Mouse (Mus musculus): Measurements from ENCODE around the gene Dedd. TPM values are rescaled to one million over a fixed set of nuclear protein-coding genes. Genes with fewer than 3 reads are reported as not detected.

Dedd gene
- polyA plus RNA-seq, 1 experiment from 2014 or later, result 52.9 TPM

Other genes starting within 250 kb of the Dedd start
- gene Cfap126, start 215.2 kb upstream of the Dedd start, polyA plus RNA-seq (2015; fragmentation: Nextera tagmentation; extraction: Ambion mirVana), result 6.5 and 9.0 TPM in 2 replicates
- gene Sdhc, start 178.5 kb upstream of the Dedd start, polyA plus RNA-seq (2015; fragmentation: Nextera tagmentation; extraction: Ambion mirVana), result 286 and 289 TPM in 2 replicates
- 0.24 and 0.37 TPM in 2 replicates for gene Mpz, start 178.4 kb upstream of the Dedd start, polyA plus RNA-seq (2015; fragmentation: Nextera tagmentation; extraction: Ambion mirVana)
- 17.9 and 19.4 TPM in 2 replicates for gene Pcp4l1, start 132.9 kb upstream of the Dedd start, polyA plus RNA-seq (2015; fragmentation: Nextera tagmentation; extraction: Ambion mirVana)
- 0.23 and 0.34 TPM in 2 replicates for gene Nr1i3, start 115.2 kb upstream of the Dedd start, polyA plus RNA-seq (2015; fragmentation: Nextera tagmentation; extraction: Ambion mirVana)
- 48.1 and 56.5 TPM in 2 replicates for gene Tomm40l, start 106.6 kb upstream of the Dedd start, polyA plus RNA-seq (2015; fragmentation: Nextera tagmentation; extraction: Ambion mirVana)
- gene Apoa2, start 104.1 kb upstream of the Dedd start, polyA plus RNA-seq (2015; fragmentation: Nextera tagmentation; extraction: Ambion mirVana), result 3.4 and 11.6 TPM in 2 replicates
- gene Fcer1g, start 94.8 kb upstream of the Dedd start, polyA plus RNA-seq (2015; fragmentation: Nextera tagmentation; extraction: Ambion mirVana), result 27.3 and 33.2 TPM in 2 replicates
- gene Adamts4, start 78.7 kb upstream of the Dedd start, polyA plus RNA-seq (2015; fragmentation: Nextera tagmentation; extraction: Ambion mirVana), result 7.0 and 7.1 TPM in 2 replicates
- 229 and 238 TPM in 2 replicates for gene Ndufs2, start 77.8 kb upstream of the Dedd start, polyA plus RNA-seq (2015; fragmentation: Nextera tagmentation; extraction: Ambion mirVana)
- gene B4galt3, start 58.8 kb upstream of the Dedd start, polyA plus RNA-seq (2015; fragmentation: Nextera tagmentation; extraction: Ambion mirVana), result 112 and 116 TPM in 2 replicates
- 48.7 and 56.2 TPM in 2 replicates for gene Ppox, start 48.0 kb upstream of the Dedd start, polyA plus RNA-seq (2015; fragmentation: Nextera tagmentation; extraction: Ambion mirVana)
- gene Usp21, start 41.2 kb upstream of the Dedd start, polyA plus RNA-seq (2015; fragmentation: Nextera tagmentation; extraction: Ambion mirVana), result 119 and 122 TPM in 2 replicates
- 99.7 and 102 TPM in 2 replicates for gene Ufc1, start 34.1 kb upstream of the Dedd start, polyA plus RNA-seq (2015; fragmentation: Nextera tagmentation; extraction: Ambion mirVana)
- gene Nit1, start 16.5 kb downstream of the Dedd start, polyA plus RNA-seq (2015; fragmentation: Nextera tagmentation; extraction: Ambion mirVana), result 52.2 and 54.2 TPM in 2 replicates
- gene Pfdn2, start 16.5 kb downstream of the Dedd start, polyA plus RNA-seq (2015; fragmentation: Nextera tagmentation; extraction: Ambion mirVana), result 146 and 150 TPM in 2 replicates
- gene Klhdc9, start 31.7 kb downstream of the Dedd start, polyA plus RNA-seq (2015; fragmentation: Nextera tagmentation; extraction: Ambion mirVana), result 3.3 and 4.5 TPM in 2 replicates
- 3.1 and 3.6 TPM in 2 replicates for gene Nectin4, start 41.0 kb downstream of the Dedd start, polyA plus RNA-seq (2015; fragmentation: Nextera tagmentation; extraction: Ambion mirVana)
- gene Arhgap30, start 59.8 kb downstream of the Dedd start, polyA plus RNA-seq (2015; fragmentation: Nextera tagmentation; extraction: Ambion mirVana), result 0.66 and 0.87 TPM in 2 replicates
- gene Usf1, start 82.2 kb downstream of the Dedd start, polyA plus RNA-seq (2015; fragmentation: Nextera tagmentation; extraction: Ambion mirVana), result 205 and 216 TPM in 2 replicates
- gene Tstd1, start 89.7 kb downstream of the Dedd start, polyA plus RNA-seq (2015; fragmentation: Nextera tagmentation; extraction: Ambion mirVana), result 8.4 and 8.8 TPM in 2 replicates
- 9.4 and 11.8 TPM in 2 replicates for gene F11r, start 108.4 kb downstream of the Dedd start, polyA plus RNA-seq (2015; fragmentation: Nextera tagmentation; extraction: Ambion mirVana)
- 33.1 and 34.3 TPM in 2 replicates for gene Alyref2, start 174.3 kb downstream of the Dedd start, polyA plus RNA-seq (2015; fragmentation: Nextera tagmentation; extraction: Ambion mirVana)
- gene Itln1, start 206.1 kb downstream of the Dedd start, polyA plus RNA-seq (2015; fragmentation: Nextera tagmentation; extraction: Ambion mirVana), result not detected in 2 replicates
- gene Cd244a, start 230.0 kb downstream of the Dedd start, polyA plus RNA-seq (2015; fragmentation: Nextera tagmentation; extraction: Ambion mirVana), result not detected in 2 replicates

All from midbrain, embryonic 15.5 days (tissue).